Mouse (Mus musculus) embryonic fibroblast, embryonic 13.5 days (primary cell): ENCODE measurements at regions not wholly inside any gene's neighbourhood (a gene's known extent, or its start where the extent isn't known, plus 50 kb on each side); places are given as distances from the start of the nearest gene placed in this dataset.

Experiments used
- H3K27ac ChIP-seq: 2 replicates; pipeline ENCODE4 v1.5.1; 2012; ENCODE audit warnings: low read length, control low read depth, inconsistent platforms; ENCODE audit not compliant: insufficient read depth
- H3K4me1 ChIP-seq: 2 replicates; pipeline ENCODE4 v1.6.1; 2011; ENCODE audit warnings: low read length; ENCODE audit not compliant: control insufficient read depth, insufficient read depth
- H3K4me3 ChIP-seq: 2 replicates; pipeline ENCODE4 v1.5.1; 2011; ENCODE audit warnings: mild to moderate bottlenecking, control low read depth, low read length; ENCODE audit not compliant: insufficient read depth
- CTCF ChIP-seq: IDR thresholded peaks from 2 replicates; pipeline ENCODE4 v1.5.1; 2011; ENCODE audit warnings: mild to moderate bottlenecking, control low read depth, low read length, moderate library complexity, borderline replicate concordance; ENCODE audit not compliant: insufficient read depth
- POLR2A ChIP-seq: IDR thresholded peaks from 2 replicates; pipeline ENCODE4 v1.6.1; 2011; ENCODE audit warnings: low read depth, mild to moderate bottlenecking, control low read depth, low read length, moderate library complexity

DNA sequence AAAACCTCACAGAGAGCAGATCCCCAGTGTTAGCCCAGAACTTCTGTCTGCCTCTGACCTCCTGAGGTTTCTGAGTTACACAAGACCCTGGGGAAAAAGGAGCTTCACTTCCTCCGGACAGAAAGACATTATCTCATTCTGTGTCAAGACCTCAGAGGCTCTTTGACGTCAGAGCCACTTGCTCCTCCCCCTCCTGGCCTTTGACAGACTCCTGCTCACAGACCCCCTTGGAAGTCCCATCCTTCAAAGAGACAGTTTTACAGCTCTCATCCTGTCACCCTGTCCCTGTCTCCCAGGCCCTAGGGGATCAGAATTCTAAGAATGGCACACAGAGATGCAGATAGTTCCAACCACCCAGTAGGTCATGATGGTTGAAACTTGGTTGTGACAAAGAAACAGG lies 206.2 kb upstream of the Tnp1 start:
- TF ChIP-seq POLR2A (no peak), CTCF (no peak)

GRCm38 (mm10) chr1:73214305-73214946 lies 198.7 kb upstream of the Tnp1 start:
- Histone ChIP-seq H3K4me1 (no peaks in the 10 kb centered on the region), H3K27ac (no peak overlapping the region), H3K4me3 (no peak overlapping the region)
- TF ChIP-seq POLR2A, result no peak
- no peak for TF ChIP-seq CTCF

More for the DNA sequence above, 206.2 kb upstream of the Tnp1 start:
- Histone ChIP-seq H3K4me1 (no peaks in the 10 kb centered on the region), H3K27ac (no peak overlapping the region), H3K4me3 (no peak overlapping the region)

GRCm38 (mm10) chr1:73207421-73207820 lies 191.7 kb upstream of the Tnp1 start:
- Histone ChIP-seq H3K27ac (no peak overlapping the region), H3K4me1 (no peaks in the 10 kb centered on the region), H3K4me3 (no peak overlapping the region)
- TF ChIP-seq CTCF (no peak), POLR2A (no peak)

- no peak for TF ChIP-seq CTCF
- TF ChIP-seq POLR2A, result no peak
- H3K27ac ChIP-seq, result no peak overlapping the region
- no peaks in the 10 kb centered on the region for H3K4me1 ChIP-seq
- no peak overlapping the region for H3K4me3 ChIP-seq
Observed at GRCm38 (mm10) chr1:73205788-73206187, 190.1 kb upstream of the Tnp1 start.

GRCm38 (mm10) chr1:73200112-73200511 lies 184.4 kb upstream of the Tnp1 start:
- H3K4me3 ChIP-seq, result no peak overlapping the region
- H3K27ac ChIP-seq, result no peak overlapping the region
- no peaks in the 10 kb centered on the region for H3K4me1 ChIP-seq
- TF ChIP-seq POLR2A, result no peak

- Histone ChIP-seq H3K4me3 (no peak overlapping the region), H3K4me1 (0 out of 2 replicates have a peak, but pooled peaks cover 2% of the 10 kb centered on the region), H3K27ac (no peak overlapping the region)
- TF ChIP-seq POLR2A (no peak), CTCF (no peak)
Observed at GRCm38 (mm10) chr1:73190832-73191231, 175.1 kb upstream of the Tnp1 start.

- TF ChIP-seq CTCF (no peak), POLR2A (no peak)
- Histone ChIP-seq H3K4me3 (no peak overlapping the region), H3K27ac (no peak overlapping the region), H3K4me1 (0 out of 2 replicates have a peak, but pooled peaks cover 2% of the 10 kb centered on the region)
Observed at GRCm38 (mm10) chr1:73188796-73189195, 173.1 kb upstream of the Tnp1 start.

DNA sequence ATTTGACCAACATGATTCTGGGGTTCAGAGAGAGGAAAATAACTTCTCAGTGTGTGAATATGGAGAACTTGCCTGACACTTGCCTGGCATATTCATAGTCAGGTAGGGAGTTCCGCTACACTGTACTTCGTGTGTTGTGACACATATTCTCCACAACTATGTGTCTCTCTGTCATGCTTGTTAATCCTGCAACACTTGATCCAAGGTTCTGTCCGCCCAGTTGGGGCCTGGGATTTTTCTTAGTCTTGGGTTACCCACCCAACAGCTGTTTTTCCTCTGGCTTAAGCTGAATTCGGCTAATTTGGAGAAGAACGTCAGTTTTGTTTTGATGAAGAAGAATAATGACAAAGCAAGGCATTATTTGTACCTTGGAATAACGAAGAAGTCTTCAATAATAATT lies 168.8 kb upstream of the Tnp1 start:
- Histone ChIP-seq H3K4me1 (no peaks in the 10 kb centered on the region), H3K4me3 (no peak overlapping the region), H3K27ac (no peak overlapping the region)
- no peak for TF ChIP-seq POLR2A
- no peak for TF ChIP-seq CTCF

DNA sequence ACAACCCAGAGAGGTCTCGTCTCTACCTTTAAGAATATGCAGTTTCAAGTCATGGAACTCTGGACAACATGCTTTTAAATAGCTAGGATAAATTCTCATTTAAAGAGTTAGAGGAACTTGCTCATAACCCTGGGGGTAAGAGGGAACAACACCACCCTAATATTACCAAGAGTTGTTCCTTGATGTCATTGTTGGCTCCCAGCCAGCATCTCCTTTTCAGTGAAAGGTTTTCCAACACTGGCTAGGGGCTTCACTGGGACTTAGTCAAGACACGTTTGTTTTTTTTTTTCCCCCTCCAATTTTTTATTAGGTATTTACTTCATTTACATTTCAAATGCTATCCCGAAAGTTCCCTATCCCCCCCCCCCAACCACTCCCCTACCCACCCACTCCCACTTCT lies 163.1 kb upstream of the Tnp1 start:
- TF ChIP-seq POLR2A, result no peak
- Histone ChIP-seq H3K4me1 (no peaks in the 10 kb centered on the region), H3K4me3 (no peak overlapping the region), H3K27ac (no peak overlapping the region)

GRCm38 (mm10) chr1:73177076-73177475 lies 161.4 kb upstream of the Tnp1 start:
- Histone ChIP-seq H3K4me1 (no peaks in the 10 kb centered on the region), H3K27ac (no peak overlapping the region), H3K4me3 (no peak overlapping the region)
- TF ChIP-seq CTCF (no peak), POLR2A (no peak)

GRCm38 (mm10) chr1:73170668-73171008 lies 154.9 kb upstream of the Tnp1 start:
- TF ChIP-seq CTCF (no peak), POLR2A (no peak)
- no peak overlapping the region for H3K27ac ChIP-seq
- H3K4me1 ChIP-seq, result no peaks in the 10 kb centered on the region
- no peak overlapping the region for H3K4me3 ChIP-seq
